Mouse (Mus musculus): ENCODE measurements around the gene Vil1. TPM values are rescaled to one million over a fixed set of nuclear protein-coding genes. Genes with fewer than 3 reads are reported as not detected.

The Vil1 gene
- 0.14 and 0.33 TPM in 2 replicates for polyA plus RNA-seq (2014; fragmentation: Nextera tagmentation; extraction: Ambion mirVana)

GRCm38 (mm10) chr1:74408589-74409504 lies at the start of gene Vil1:
TSS of gene Vil1 (plus strand) at chr1:74409376.
- no peak within 1 kb of the TSS for H3K4me3 ChIP-seq (ENCODE audit: low read depth, low read length)
- DNase-seq (ENCODE audit: low spot score), result no peak
- no peaks in the 10 kb centered on the region for H3K4me1 ChIP-seq (ENCODE audit: control insufficient read depth, insufficient read depth, low read length)
- no peak within 1 kb of the TSS for H3K4me2 ChIP-seq (ENCODE audit: low read length)
- H3K27me3 ChIP-seq (replicated peaks; ENCODE audit: control insufficient read depth, insufficient read depth, low read length), result no peaks in the 10 kb centered on the region
- no peak within 1 kb of the TSS for H3K27ac ChIP-seq (ENCODE audit: low read depth, low read length)
- ATAC-seq, result no peak
- no peaks in the 10 kb centered on the region for H3K36me3 ChIP-seq (ENCODE audit: control insufficient read depth, insufficient read depth, low read length)
- no peak within 1 kb of the TSS for H3K9ac ChIP-seq (ENCODE audit: low read length)
- no peaks in the 10 kb centered on the region for H3K9me3 ChIP-seq (replicated peaks; ENCODE audit: control insufficient read depth, low read length)
- WGBS, result 59% methylated on average over 14 of the region's 15 CpGs

GRCm38 (mm10) chr1:74359952-74360517 lies 49.1 kb upstream of the Vil1 start:
- no peaks in the 10 kb centered on the region for H3K27me3 ChIP-seq (replicated peaks; ENCODE audit: control insufficient read depth, insufficient read depth, low read length)
- no peak overlapping the region for H3K4me2 ChIP-seq (ENCODE audit: low read length)
- no peak overlapping the region for H3K4me3 ChIP-seq (ENCODE audit: low read depth, low read length)
- no peaks in the 10 kb centered on the region for H3K4me1 ChIP-seq (ENCODE audit: control insufficient read depth, insufficient read depth, low read length)
- H3K27ac ChIP-seq (ENCODE audit: low read depth, low read length), result no peak overlapping the region
- H3K9ac ChIP-seq (ENCODE audit: low read length), result no peak overlapping the region
- no peak for ATAC-seq
- no peak for DNase-seq (ENCODE audit: low spot score)
- no peaks in the 10 kb centered on the region for H3K9me3 ChIP-seq (replicated peaks; ENCODE audit: control insufficient read depth, low read length)
- WGBS, result 92% methylated on average over 5 of the region's 5 CpGs
- no peaks in the 10 kb centered on the region for H3K36me3 ChIP-seq (ENCODE audit: control insufficient read depth, insufficient read depth, low read length)

- ATAC-seq, result peak; percentile 83
- no peak within 1 kb of the TSS for H3K27ac ChIP-seq (ENCODE audit: low read depth, low read length)
- DNase-seq (ENCODE audit: low spot score), result peak; percentile 95
- WGBS, result 3% methylated on average over 2 of the region's 2 CpGs
- H3K4me3 ChIP-seq (ENCODE audit: low read depth, low read length), result no peak within 1 kb of the TSS
- H3K4me1 ChIP-seq (ENCODE audit: control insufficient read depth, insufficient read depth, low read length), result no peaks in the 10 kb centered on the region
- no peak within 1 kb of the TSS for H3K4me2 ChIP-seq (ENCODE audit: low read length)
- no peaks in the 10 kb centered on the region for H3K36me3 ChIP-seq (ENCODE audit: control insufficient read depth, insufficient read depth, low read length)
- no peaks in the 10 kb centered on the region for H3K9me3 ChIP-seq (replicated peaks; ENCODE audit: control insufficient read depth, low read length)
- H3K9ac ChIP-seq (ENCODE audit: low read length), result no peak within 1 kb of the TSS
- H3K27me3 ChIP-seq (replicated peaks; ENCODE audit: control insufficient read depth, insufficient read depth, low read length), result no peaks in the 10 kb centered on the region
Measured at GRCm38 (mm10) chr1:74361812-74362211, 47.4 kb upstream of the Vil1 start, which contains the start of gene Catip. TSS of gene Catip (plus strand) at chr1:74362108.

- H3K27ac ChIP-seq (ENCODE audit: low read depth, low read length), result no peak overlapping the region
- WGBS, result 65% methylated on average over 17 of the region's 17 CpGs
- H3K4me1 ChIP-seq (ENCODE audit: control insufficient read depth, insufficient read depth, low read length), result no peaks in the 10 kb centered on the region
- H3K4me3 ChIP-seq (ENCODE audit: low read depth, low read length), result no peak overlapping the region
- no peak overlapping the region for H3K9ac ChIP-seq (ENCODE audit: low read length)
- 0 out of 2 replicates have a peak, but pooled peaks have one; percentile 22 for ATAC-seq
- no peaks in the 10 kb centered on the region for H3K36me3 ChIP-seq (ENCODE audit: control insufficient read depth, insufficient read depth, low read length)
- H3K27me3 ChIP-seq (replicated peaks; ENCODE audit: control insufficient read depth, insufficient read depth, low read length), result 0 out of 2 replicates have a peak, but pooled peaks cover 3% of the 10 kb centered on the region
- H3K4me2 ChIP-seq (ENCODE audit: low read length), result no peak overlapping the region
- DNase-seq (ENCODE audit: low spot score), result no peak
- H3K9me3 ChIP-seq (replicated peaks; ENCODE audit: control insufficient read depth, low read length), result no peaks in the 10 kb centered on the region
Measured at GRCm38 (mm10) chr1:74362325-74363229, 46.6 kb upstream of the Vil1 start.

- 0 out of 2 replicates have a peak, but pooled peaks cover 3% of the 10 kb centered on the region for H3K27me3 ChIP-seq (replicated peaks; ENCODE audit: control insufficient read depth, insufficient read depth, low read length)
- H3K36me3 ChIP-seq (ENCODE audit: control insufficient read depth, insufficient read depth, low read length), result no peaks in the 10 kb centered on the region
- H3K9me3 ChIP-seq (replicated peaks; ENCODE audit: control insufficient read depth, low read length), result no peaks in the 10 kb centered on the region
- no peak overlapping the region for H3K4me3 ChIP-seq (ENCODE audit: low read depth, low read length)
- no peak for DNase-seq (ENCODE audit: low spot score)
- WGBS, result 75% methylated on average over 5 of the region's 5 CpGs
- H3K27ac ChIP-seq (ENCODE audit: low read depth, low read length), result no peak overlapping the region
- no peak overlapping the region for H3K4me2 ChIP-seq (ENCODE audit: low read length)
- H3K9ac ChIP-seq (ENCODE audit: low read length), result no peak overlapping the region
- H3K4me1 ChIP-seq (ENCODE audit: control insufficient read depth, insufficient read depth, low read length), result no peaks in the 10 kb centered on the region
- no peak for ATAC-seq
Measured at GRCm38 (mm10) chr1:74363437-74363836, 45.7 kb upstream of the Vil1 start.

- WGBS, result 80% methylated on average over 8 of the region's 8 CpGs
- no peak for DNase-seq (ENCODE audit: low spot score)
- H3K27ac ChIP-seq (ENCODE audit: low read depth, low read length), result no peak overlapping the region
- no peak overlapping the region for H3K4me2 ChIP-seq (ENCODE audit: low read length)
- no peaks in the 10 kb centered on the region for H3K4me1 ChIP-seq (ENCODE audit: control insufficient read depth, insufficient read depth, low read length)
- no peaks in the 10 kb centered on the region for H3K36me3 ChIP-seq (ENCODE audit: control insufficient read depth, insufficient read depth, low read length)
- H3K4me3 ChIP-seq (ENCODE audit: low read depth, low read length), result no peak overlapping the region
- H3K9ac ChIP-seq (ENCODE audit: low read length), result no peak overlapping the region
- 0 out of 2 replicates have a peak, but pooled peaks cover 3% of the 10 kb centered on the region for H3K27me3 ChIP-seq (replicated peaks; ENCODE audit: control insufficient read depth, insufficient read depth, low read length)
- no peak for ATAC-seq
- no peaks in the 10 kb centered on the region for H3K9me3 ChIP-seq (replicated peaks; ENCODE audit: control insufficient read depth, low read length)
Measured at GRCm38 (mm10) chr1:74364270-74364669, 44.9 kb upstream of the Vil1 start.

GRCm38 (mm10) chr1:74367886-74368645 lies 41.1 kb upstream of the Vil1 start:
- Histone ChIP-seq H3K4me2 (ENCODE audit: low read length) (peak overlapping the region; percentile 45), H3K9me3 (replicated peaks; ENCODE audit: control insufficient read depth, low read length) (no peaks in the 10 kb centered on the region), H3K9ac (ENCODE audit: low read length) (peak overlapping the region; percentile 25; the same call in 1 of the 2 replicates), H3K4me3 (ENCODE audit: low read depth, low read length) (peak overlapping the region; percentile 14; the same call in 1 of the 2 replicates), H3K36me3 (ENCODE audit: control insufficient read depth, insufficient read depth, low read length) (no peaks in the 10 kb centered on the region), H3K4me1 (ENCODE audit: control insufficient read depth, insufficient read depth, low read length) (no peaks in the 10 kb centered on the region), H3K27ac (ENCODE audit: low read depth, low read length) (no peak overlapping the region), H3K27me3 (replicated peaks; ENCODE audit: control insufficient read depth, insufficient read depth, low read length) (0 out of 2 replicates have a peak, but pooled peaks cover 3% of the 10 kb centered on the region)
- no peak for ATAC-seq
- 26% methylated on average over 34 of the region's 34 CpGs for WGBS
- DNase-seq (ENCODE audit: low spot score), result no peak

GRCm38 (mm10) chr1:74370040-74370439 lies 39.1 kb upstream of the Vil1 start:
- DNase-seq (ENCODE audit: low spot score), result no peak
- no peaks in the 10 kb centered on the region for H3K36me3 ChIP-seq (ENCODE audit: control insufficient read depth, insufficient read depth, low read length)

More at GRCm38 (mm10) chr1:74370040-74370439, 39.1 kb upstream of the Vil1 start:
- Histone ChIP-seq H3K4me3 (ENCODE audit: low read depth, low read length) (no peak overlapping the region), H3K4me1 (ENCODE audit: control insufficient read depth, insufficient read depth, low read length) (no peaks in the 10 kb centered on the region), H3K9me3 (replicated peaks; ENCODE audit: control insufficient read depth, low read length) (no peaks in the 10 kb centered on the region), H3K27ac (ENCODE audit: low read depth, low read length) (no peak overlapping the region), H3K27me3 (replicated peaks; ENCODE audit: control insufficient read depth, insufficient read depth, low read length) (0 out of 2 replicates have a peak, but pooled peaks cover 3% of the 10 kb centered on the region), H3K4me2 (ENCODE audit: low read length) (no peak overlapping the region), H3K9ac (ENCODE audit: low read length) (no peak overlapping the region)
- 51% methylated on average over 4 of the region's 4 CpGs for WGBS
- no peak for ATAC-seq
